Mouse (Mus musculus): Measurements from ENCODE around the gene Veph1.

Gene Veph1

DNA sequence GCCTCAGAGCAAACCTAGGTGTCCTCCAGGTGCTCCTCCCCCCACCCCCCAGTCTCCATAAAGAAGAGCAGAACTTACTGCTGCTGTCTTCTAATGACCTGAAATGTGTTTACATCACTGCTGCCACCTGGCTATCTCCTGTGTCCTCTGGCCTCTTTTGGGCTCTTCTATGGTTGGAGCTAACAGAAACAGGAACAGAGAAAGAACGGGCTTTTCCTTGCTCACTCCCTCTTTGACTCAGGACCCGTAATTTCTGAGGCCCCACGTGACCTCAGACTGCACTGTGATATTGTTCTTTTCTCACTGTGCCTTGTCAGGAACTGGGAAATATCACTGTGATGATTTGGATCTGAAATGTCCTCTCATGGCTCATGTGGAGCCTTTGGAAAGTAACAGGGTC is 271.2 kb downstream of the Veph1 start:
- DNase-seq (ENCODE audit: low read depth, low spot score) = no peak

DNA sequence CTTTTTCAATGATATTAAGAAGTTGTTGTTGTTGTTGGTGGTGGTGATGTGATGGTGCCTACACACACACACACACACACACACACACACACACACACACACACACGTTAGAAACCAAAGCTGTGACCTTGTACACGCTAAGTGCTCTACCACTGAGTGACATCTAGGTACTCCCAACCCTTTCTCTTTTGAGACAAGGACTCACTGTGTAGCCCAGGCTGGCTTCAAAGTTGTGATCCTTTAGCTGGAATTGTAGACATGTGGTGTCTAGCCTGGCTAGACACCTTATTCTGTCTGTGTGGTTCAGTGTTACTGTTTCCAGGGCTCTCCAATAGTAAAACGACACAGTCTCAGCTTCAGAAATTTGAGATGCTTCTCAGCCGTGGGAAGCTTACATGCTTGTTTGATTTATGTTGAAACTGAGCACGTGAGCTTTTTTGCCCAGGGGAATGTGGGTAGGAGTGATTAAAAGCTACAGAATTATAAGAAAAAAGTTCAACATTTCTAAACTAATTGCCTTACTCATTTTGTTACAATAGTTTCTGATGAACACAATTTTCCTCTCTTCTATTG is 272.3 kb downstream of the Veph1 start:
- no peak for DNase-seq (ENCODE audit: low read depth, low spot score)

DNA sequence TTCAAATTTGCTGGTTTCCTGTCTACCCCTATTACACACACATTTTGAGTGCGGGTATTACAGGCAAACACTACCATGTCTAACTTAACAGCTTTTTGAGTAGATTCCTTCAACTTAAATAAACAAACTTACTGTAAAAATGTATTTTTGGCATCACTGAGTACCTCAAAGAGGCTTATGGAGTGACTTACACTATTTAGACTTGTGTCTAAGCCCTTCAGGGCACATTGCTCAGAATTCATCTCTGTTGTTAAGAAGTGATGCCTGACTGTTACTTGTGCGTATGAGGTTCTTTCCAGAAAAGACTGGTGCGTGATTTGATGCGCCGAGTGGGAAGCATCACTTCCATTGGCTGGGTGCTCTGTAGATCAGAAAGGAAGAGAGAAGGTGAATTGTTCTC is 277.5 kb downstream of the Veph1 start:
- no peak for DNase-seq (ENCODE audit: low read depth, low spot score)

DNA sequence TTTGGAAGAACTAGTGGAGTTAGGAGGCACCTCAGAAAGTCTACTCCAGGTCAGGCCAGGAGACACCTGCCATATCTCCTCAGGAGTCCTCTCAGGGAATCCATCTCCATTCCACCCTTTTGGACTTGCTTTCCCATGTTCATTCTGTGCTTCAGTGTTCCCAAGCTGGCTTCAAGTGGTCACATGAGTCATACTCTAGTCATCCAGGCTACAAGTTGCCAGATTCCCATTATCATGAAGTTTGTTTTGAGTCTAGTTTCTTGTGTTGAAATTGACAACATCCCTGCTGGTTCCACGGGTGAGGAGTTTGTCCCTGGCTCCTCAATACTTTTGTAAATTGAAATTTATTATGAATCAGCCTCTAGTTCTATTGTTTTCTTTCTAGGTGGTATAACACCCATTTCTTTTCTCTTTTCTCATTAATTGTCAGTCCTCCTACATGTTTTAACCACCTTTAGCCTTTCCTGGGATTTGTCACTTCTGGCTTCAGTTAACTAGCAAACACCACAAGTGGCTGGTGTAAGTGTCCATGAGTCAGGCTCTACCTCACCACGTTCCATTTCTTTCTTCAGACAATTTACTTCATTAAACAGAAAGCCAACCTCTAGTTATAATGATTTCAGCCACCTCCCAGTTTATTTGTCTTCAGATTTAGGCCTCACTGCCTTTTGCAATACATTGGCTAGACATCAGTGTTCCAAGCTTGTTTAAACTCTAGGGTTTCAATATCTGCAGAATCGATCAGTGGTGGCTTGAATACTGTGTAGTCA is 288.8 kb downstream of the Veph1 start:
- no peak for DNase-seq (ENCODE audit: low read depth, low spot score)

DNA sequence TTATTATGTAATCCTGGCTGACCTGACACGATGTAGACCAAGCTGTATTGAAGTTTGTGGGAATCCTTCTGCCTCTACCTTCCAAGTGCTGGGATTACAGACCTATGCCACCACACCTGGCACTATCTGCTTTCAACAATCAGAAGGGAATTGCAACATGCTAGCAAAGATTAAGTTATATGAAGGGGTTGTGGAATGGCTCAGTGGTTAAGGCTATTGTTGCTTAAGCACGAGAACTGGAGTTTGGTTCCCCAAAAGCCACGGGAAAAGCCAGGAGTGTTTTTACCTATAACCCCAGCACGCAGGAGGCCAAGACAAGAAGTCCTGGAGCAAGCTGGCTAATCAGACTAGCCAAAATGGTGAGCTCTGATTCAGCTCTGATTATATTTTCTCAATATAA is 291.6 kb downstream of the Veph1 start:
- DNase-seq (ENCODE audit: low read depth, low spot score) = no peak

DNA sequence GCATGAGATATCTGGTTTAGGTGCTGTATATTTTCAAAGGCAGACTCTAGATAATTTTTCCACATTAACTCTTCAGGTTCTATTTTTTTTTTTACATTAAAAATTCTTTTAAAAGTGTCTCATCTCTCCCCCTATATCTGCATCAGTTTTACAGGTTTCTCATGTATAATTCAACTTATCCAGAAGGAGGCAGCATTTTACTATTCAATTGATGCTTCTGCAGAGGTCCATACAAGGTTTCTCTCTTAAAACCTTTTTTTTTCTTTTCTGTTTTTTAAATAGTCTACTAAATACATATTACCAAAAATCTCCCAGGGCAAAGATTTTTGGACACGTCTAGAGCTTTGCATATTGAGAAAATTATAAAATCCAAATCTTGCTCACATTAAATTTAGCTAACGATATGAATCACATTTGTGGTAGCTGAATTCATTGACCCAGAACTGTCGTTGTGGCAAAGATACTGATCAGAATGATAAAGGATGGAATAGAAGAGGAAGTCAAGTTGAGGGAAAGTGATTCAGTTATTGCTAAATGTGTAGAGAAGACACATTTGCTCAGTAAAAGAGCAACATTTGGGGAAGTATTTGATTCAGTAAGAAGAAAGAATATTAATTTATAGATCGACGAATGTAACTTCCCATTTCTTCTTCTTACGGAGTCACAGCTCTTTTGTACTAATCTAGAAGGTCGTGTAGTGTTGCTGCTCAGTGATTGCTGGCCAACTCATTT is 292.3 kb downstream of the Veph1 start:
- no peak for DNase-seq (ENCODE audit: low read depth, low spot score)

Data from R1 (cell line).